ENCODE assay signal across 8 mouse cellular contexts in genomic region chr7:30181929-30182328, GRCm38 (mm10). TPM values are rescaled to one million over a fixed set of nuclear protein-coding genes. Genes with fewer than 3 reads are reported as not detected.
DNase-seq lines count a peak whose midpoint lies in the region; ATAC-seq and TF ChIP-seq lines count a peak whose summit lies in the region.
"Not testable (repeated sequence)": the region's sequence is repeated elsewhere in the genome, so short reads cannot be mapped to it uniquely, and the experiment has no call there.
"Had no signal": no experiment of that assay in that cellular context is flagged by ENCODE, and none has a peak within 500 bp of the region (broad histone marks: within the 10 kb centered on the region; RNA-seq: fewer than 3 reads in every experiment).

No protein-coding gene starts in this region.

- not testable (repeated sequence) for H3K4me2 ChIP-seq in heart, embryonic 13.5 days; hindbrain, embryonic 16.5 days (ENCODE audit: low read length); midbrain, postnatal 0 days (ENCODE audit: low read depth, low read length, poor library complexity, severe bottlenecking)

- peaks cover 39% of the 10 kb centered on the region for H3K36me3 ChIP-seq in heart, embryonic 13.5 days
- peaks cover 19% of the 10 kb centered on the region for H3K36me3 ChIP-seq in hindbrain, embryonic 16.5 days (ENCODE audit: control insufficient read depth, insufficient read depth, low read length)
- peaks cover 35% of the 10 kb centered on the region for H3K36me3 ChIP-seq in midbrain, postnatal 0 days (ENCODE audit: insufficient read depth, low read length)
- H3K36me3 ChIP-seq in testis, adult 2 months (ENCODE audit: control insufficient read depth, insufficient read depth, low read length): not testable (repeated sequence)

- intact Hi-C loops in left cerebral cortex, adult 2 months (cut with DNase I): loop anchor here (1.0 to 10.0 kb wide), 3 partner anchors 23 to 253 kb away; no protein-coding TSS in a partner anchor

- 0 out of 2 replicates have a peak overlapping the region, but pooled peaks have one; percentile 12 for H3K9ac ChIP-seq in heart, embryonic 13.5 days
- not testable (repeated sequence) for H3K9ac ChIP-seq in hindbrain, embryonic 16.5 days (ENCODE audit: low read depth, low read length); midbrain, postnatal 0 days (replicated peaks; ENCODE audit: low read length, poor library complexity, severe bottlenecking)

- not testable (repeated sequence) for H3K4me3 ChIP-seq in heart, embryonic 13.5 days; hindbrain, embryonic 16.5 days (ENCODE audit: low read length); left cerebral cortex, adult 2 months; midbrain, postnatal 0 days (ENCODE audit: low read depth, low read length); testis, adult 2 months (ENCODE audit: control insufficient read depth, low read depth, low read length)

- not testable (repeated sequence) for ATAC-seq in heart, embryonic 13.5 days (ENCODE audit: extremely low read depth, insufficient number of reproducible peaks, low FRiP score, low TSS enrichment); midbrain, postnatal 0 days (ENCODE audit: low FRiP score)
- ATAC-seq in hindbrain, embryonic 16.5 days: 0 out of 2 replicates have a peak, but pooled peaks have one; percentile 6

- WGBS in heart, embryonic 13.5 days: 89% methylated on average over 10 of the region's 10 CpGs
- WGBS in hindbrain, embryonic 16.5 days: 89% methylated on average over 9 of the region's 10 CpGs
- 92% methylated on average over 9 of the region's 10 CpGs for WGBS in midbrain, postnatal 0 days

- not testable (repeated sequence) for TF ChIP-seq POLR2A in testis, adult 2 months (IDR thresholded peaks at IDR 0.05; ENCODE audit: control insufficient read depth, low read depth, low read length)

- DNase-seq in R1 (ENCODE audit: low read depth, low spot score): peak; percentile 55
- DNase-seq in cerebellum, adult 9-10 months: peak; percentile 58
- DNase-seq in left cerebral cortex, adult 2 months (ENCODE audit: extremely low spot score in 1 of 2, low spot score in 2 of 2); midbrain, postnatal 0 days (ENCODE audit: low spot score): not testable (repeated sequence)

- H3K4me1 ChIP-seq in heart, embryonic 13.5 days: peaks cover 11% of the 10 kb centered on the region
- not testable (repeated sequence) for H3K4me1 ChIP-seq in hindbrain, embryonic 16.5 days (ENCODE audit: control insufficient read depth, insufficient read depth, low read depth, low read length); midbrain, postnatal 0 days (ENCODE audit: insufficient read depth, low read length); testis, adult 2 months (ENCODE audit: control insufficient read depth, insufficient read depth, low read length)

- not testable (repeated sequence) for H3K27me3 ChIP-seq in heart, embryonic 13.5 days (replicated peaks); hindbrain, embryonic 16.5 days (replicated peaks; ENCODE audit: control insufficient read depth, insufficient read depth, low read length); midbrain, postnatal 0 days (ENCODE audit: insufficient read depth, low read length); testis, adult 2 months (ENCODE audit: control insufficient read depth, insufficient read depth, low read length)

- not testable (repeated sequence) for H3K27ac ChIP-seq in heart, embryonic 13.5 days (replicated peaks); hindbrain, embryonic 16.5 days (ENCODE audit: low read depth, low read length)
- peak overlapping the region; percentile 44; the same call in 1 of the 2 replicates for H3K27ac ChIP-seq in left cerebral cortex, adult 2 months
- H3K27ac ChIP-seq in midbrain, postnatal 0 days (ENCODE audit: low read depth, low read length): peak overlapping the region; percentile 59
- H3K27ac ChIP-seq in testis, adult 2 months (ENCODE audit: control insufficient read depth, insufficient read depth, low read depth, low read length): peak overlapping the region; percentile 61

- not testable (repeated sequence) for H3K9me3 ChIP-seq in heart, embryonic 13.5 days; hindbrain, embryonic 16.5 days (ENCODE audit: control insufficient read depth, low read length); midbrain, postnatal 0 days (ENCODE audit: low read length)

- TF ChIP-seq CTCF in left cerebral cortex, adult 2 months (IDR thresholded peaks at IDR 0.05); midbrain, postnatal 0 days (IDR thresholded peaks at IDR 0.05); testis, adult 2 months (IDR thresholded peaks at IDR 0.05; ENCODE audit: control insufficient read depth, insufficient read depth, insufficient replicate concordance, low read depth, low read length): not testable (repeated sequence)

RNA-seq across cellular contexts. Expression of gene Cox7a1, which starts 2.0 kb away (rescaled TPM):
- 330 and 354 TPM in 2 replicates for polyA plus RNA-seq in heart, embryonic 13.5 days (2015; fragmentation: Nextera tagmentation; extraction: Ambion mirVana)
- polyA plus RNA-seq in hindbrain, embryonic 16.5 days (2015; fragmentation: Nextera tagmentation; extraction: Ambion mirVana): 5.6 and 6.8 TPM in 2 replicates
- 1 to 10 TPM; 2.9 to 7.2 TPM for total RNA-seq in left cerebral cortex, adult 2 months (2021)
- total RNA-seq in midbrain, postnatal 0 days (2014; rRNA removed): not detected in 2 replicates
- polyA plus RNA-seq in midbrain, postnatal 0 days (2015; fragmentation: Nextera tagmentation; extraction: Ambion mirVana): 7.3 and 8.8 TPM in 2 replicates
- polyA plus RNA-seq in testis, adult 2 months (2012; rRNA removed): 4.0 and 5.2 TPM in 2 replicates
- total RNA-seq: common myeloid progenitor, adult 5-6 weeks had no signal

RNA-seq across cellular contexts. Expression of gene Zfp146, which starts 12.4 kb away (rescaled TPM):
- 8.6 and 9.5 TPM in 2 replicates for polyA plus RNA-seq in heart, embryonic 13.5 days (2015; fragmentation: Nextera tagmentation; extraction: Ambion mirVana)
- 8.0 and 9.2 TPM in 2 replicates for polyA plus RNA-seq in hindbrain, embryonic 16.5 days (2015; fragmentation: Nextera tagmentation; extraction: Ambion mirVana)
- total RNA-seq in left cerebral cortex, adult 2 months (2021): 10 to 100 TPM; 47.3 to 49.9 TPM
- total RNA-seq in midbrain, postnatal 0 days (2014; rRNA removed): 49.8 and 52.1 TPM in 2 replicates
- 5.9 and 7.2 TPM in 2 replicates for polyA plus RNA-seq in midbrain, postnatal 0 days (2015; fragmentation: Nextera tagmentation; extraction: Ambion mirVana)
- polyA plus RNA-seq in testis, adult 2 months (2012; rRNA removed): 5.8 and 6.4 TPM in 2 replicates

RNA-seq across cellular contexts. Expression of gene Capns1, which starts 16.7 kb away (rescaled TPM):
- polyA plus RNA-seq in heart, embryonic 13.5 days (2015; fragmentation: Nextera tagmentation; extraction: Ambion mirVana): 76.8 and 81.8 TPM in 2 replicates
- polyA plus RNA-seq in hindbrain, embryonic 16.5 days (2015; fragmentation: Nextera tagmentation; extraction: Ambion mirVana): 86.0 and 94.7 TPM in 2 replicates
- total RNA-seq in left cerebral cortex, adult 2 months (2021): 100 to 1,000 TPM; 173 to 175 TPM
- 201 and 272 TPM in 2 replicates for total RNA-seq in midbrain, postnatal 0 days (2014; rRNA removed)
- polyA plus RNA-seq in midbrain, postnatal 0 days (2015; fragmentation: Nextera tagmentation; extraction: Ambion mirVana): 58.0 and 62.4 TPM in 2 replicates
- 562 and 592 TPM in 2 replicates for polyA plus RNA-seq in testis, adult 2 months (2012; rRNA removed)

RNA-seq across cellular contexts. Expression of gene Polr2i, which starts 49.8 kb away (rescaled TPM):
- polyA plus RNA-seq in heart, embryonic 13.5 days (2015; fragmentation: Nextera tagmentation; extraction: Ambion mirVana): 113 and 123 TPM in 2 replicates
- polyA plus RNA-seq in hindbrain, embryonic 16.5 days (2015; fragmentation: Nextera tagmentation; extraction: Ambion mirVana): 168 and 175 TPM in 2 replicates
- 10 to 100 TPM; 53.3 to 56.3 TPM for total RNA-seq in left cerebral cortex, adult 2 months (2021)
- 93.3 and 126 TPM in 2 replicates for total RNA-seq in midbrain, postnatal 0 days (2014; rRNA removed)
- polyA plus RNA-seq in midbrain, postnatal 0 days (2015; fragmentation: Nextera tagmentation; extraction: Ambion mirVana): 190 and 196 TPM in 2 replicates
- 242 and 257 TPM in 2 replicates for polyA plus RNA-seq in testis, adult 2 months (2012; rRNA removed)

RNA-seq across cellular contexts. Expression of gene Tbcb, which starts 50.1 kb away (rescaled TPM):
- polyA plus RNA-seq in heart, embryonic 13.5 days (2015; fragmentation: Nextera tagmentation; extraction: Ambion mirVana): 145 and 170 TPM in 2 replicates
- polyA plus RNA-seq in hindbrain, embryonic 16.5 days (2015; fragmentation: Nextera tagmentation; extraction: Ambion mirVana): 465 and 500 TPM in 2 replicates
- total RNA-seq in left cerebral cortex, adult 2 months (2021): 100 to 1,000 TPM; 125 to 133 TPM
- 127 and 149 TPM in 2 replicates for total RNA-seq in midbrain, postnatal 0 days (2014; rRNA removed)
- 483 and 527 TPM in 2 replicates for polyA plus RNA-seq in midbrain, postnatal 0 days (2015; fragmentation: Nextera tagmentation; extraction: Ambion mirVana)
- polyA plus RNA-seq in testis, adult 2 months (2012; rRNA removed): 65.7 and 66.2 TPM in 2 replicates

Comparison
In these comparisons a context has a peak if more than half of its experiments do, and no peak if none do; other contexts are left out.
1. RNA of gene Cox7a1, which starts 2.0 kb away (polyA plus RNA-seq): 330 to 354 TPM in heart, embryonic 13.5 days; 7.3 to 8.8 TPM in midbrain, postnatal 0 days, 5.6 to 6.8 TPM in hindbrain, embryonic 16.5 days and 4.0 to 5.2 TPM in testis, adult 2 months; every median in the first group is over 10 times any median in the second.